Mouse (Mus musculus): Measurements from ENCODE around the gene Ldha. TPM values are rescaled to one million over a fixed set of nuclear protein-coding genes. Genes with fewer than 3 reads are reported as not detected.
A peak's percentile ranks its signal among the peaks of the same experiment; 100 is the strongest.

Gene Ldha
- 165 and 196 TPM in 2 replicates for polyA plus RNA-seq (2012; rRNA removed)

DNA sequence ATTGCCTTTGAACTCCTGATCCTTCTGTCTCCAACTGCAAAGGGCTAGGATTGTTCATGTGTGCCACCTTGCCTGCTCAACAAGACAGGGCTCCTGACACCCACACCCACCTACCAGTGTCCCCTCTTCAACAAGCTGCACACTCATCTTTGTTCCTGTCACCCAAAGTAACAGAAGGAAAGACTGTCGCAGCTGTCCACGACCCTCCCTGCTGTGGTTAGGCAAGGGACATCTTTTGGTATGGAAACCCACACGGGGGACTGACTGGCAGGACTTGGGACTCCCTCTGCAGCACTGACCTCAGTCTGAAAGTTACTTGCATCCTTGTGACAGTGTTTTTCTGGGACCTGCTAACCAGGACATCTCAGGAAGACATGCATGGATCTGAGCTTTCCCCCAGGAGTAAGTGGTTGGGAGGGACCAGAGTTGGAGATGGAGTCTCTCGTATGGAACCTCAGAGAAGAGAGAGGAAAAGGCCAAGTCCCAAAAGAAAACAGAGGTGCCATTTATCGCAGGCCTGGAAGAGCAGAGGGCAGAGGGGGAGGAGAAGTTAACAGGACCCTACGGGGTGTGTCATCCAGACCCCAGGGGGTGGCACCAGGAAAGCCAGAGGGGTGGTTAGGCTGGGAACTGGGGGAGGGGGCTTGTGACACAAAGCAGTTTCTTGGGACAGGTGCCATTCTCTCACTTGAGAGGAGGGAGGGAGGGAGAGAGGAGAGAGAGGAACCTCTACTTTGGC, at the start of gene Ldha:
Gene Ldha, plus strand, starts transcription at position 689 of the 739 bp plus-strand sequence.
- 65% methylated on average over 6 of the region's 6 CpGs for WGBS
- no peak for DNase-seq (ENCODE audit: low read depth in 1 of 2, low spot score in 2 of 2)
- TF ChIP-seq CTCF (IDR thresholded peaks at IDR 0.05; ENCODE audit: extremely low read depth, insufficient read depth, insufficient read length, insufficient replicate concordance) (no peak), POLR2A (IDR thresholded peaks at IDR 0.05; ENCODE audit: low read depth, low read length) (no peak)
- peaks cover 6% of the 10 kb centered on the region; the same call in 1 of the 2 replicates for H3K4me1 ChIP-seq (ENCODE audit: control insufficient read depth, insufficient read depth, insufficient read length)
- H3K27ac ChIP-seq (ENCODE audit: insufficient read depth, low read length) = no peak within 1 kb of the TSS
- H3K27me3 ChIP-seq (ENCODE audit: control insufficient read depth, insufficient read depth, low read length) = no peaks in the 10 kb centered on the region
- H3K4me3 ChIP-seq (ENCODE audit: extremely low read depth, insufficient read depth, insufficient read length) = no peak within 1 kb of the TSS
- H3K36me3 ChIP-seq (ENCODE audit: control insufficient read depth, insufficient read depth, low read length) = no peaks in the 10 kb centered on the region

DNA sequence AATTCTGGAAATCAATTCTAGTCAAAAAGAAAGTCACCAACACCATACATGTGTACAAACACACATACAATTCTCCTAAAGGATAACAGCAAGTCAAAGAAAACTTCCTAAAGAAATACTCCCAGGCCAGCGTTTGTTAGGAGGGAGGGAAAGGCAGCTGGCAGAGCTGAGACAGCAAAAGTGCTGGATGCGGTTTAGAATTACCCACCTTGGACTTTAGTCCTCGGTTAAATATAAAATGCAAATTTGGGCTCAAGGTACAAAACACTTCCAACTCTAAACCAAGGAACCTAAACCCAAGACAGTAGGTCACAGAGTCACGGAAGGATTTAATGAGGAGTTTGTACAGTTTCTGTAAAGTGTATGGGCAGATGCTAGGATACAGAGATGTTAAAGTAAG, 47.4 kb upstream of the Ldha start:
- DNase-seq (ENCODE audit: low read depth in 1 of 2, low spot score in 2 of 2) = no peak
- H3K27me3 ChIP-seq (ENCODE audit: control insufficient read depth, insufficient read depth, low read length) = no peaks in the 10 kb centered on the region
- no peak overlapping the region for H3K4me3 ChIP-seq (ENCODE audit: extremely low read depth, insufficient read depth, insufficient read length)
- H3K27ac ChIP-seq (ENCODE audit: insufficient read depth, low read length) = no peak overlapping the region
- peaks cover 2% of the 10 kb centered on the region; the same call in 1 of the 2 replicates for H3K36me3 ChIP-seq (ENCODE audit: control insufficient read depth, insufficient read depth, low read length)
- no peak for TF ChIP-seq POLR2A (IDR thresholded peaks at IDR 0.05; ENCODE audit: low read depth, low read length)
- no peak for TF ChIP-seq CTCF (IDR thresholded peaks at IDR 0.05; ENCODE audit: extremely low read depth, insufficient read depth, insufficient read length, insufficient replicate concordance)
- H3K4me1 ChIP-seq (ENCODE audit: control insufficient read depth, insufficient read depth, insufficient read length) = peaks cover 5% of the 10 kb centered on the region; the same call in 1 of the 2 replicates
- WGBS = 94% methylated on average over 4 of the region's 4 CpGs

DNA sequence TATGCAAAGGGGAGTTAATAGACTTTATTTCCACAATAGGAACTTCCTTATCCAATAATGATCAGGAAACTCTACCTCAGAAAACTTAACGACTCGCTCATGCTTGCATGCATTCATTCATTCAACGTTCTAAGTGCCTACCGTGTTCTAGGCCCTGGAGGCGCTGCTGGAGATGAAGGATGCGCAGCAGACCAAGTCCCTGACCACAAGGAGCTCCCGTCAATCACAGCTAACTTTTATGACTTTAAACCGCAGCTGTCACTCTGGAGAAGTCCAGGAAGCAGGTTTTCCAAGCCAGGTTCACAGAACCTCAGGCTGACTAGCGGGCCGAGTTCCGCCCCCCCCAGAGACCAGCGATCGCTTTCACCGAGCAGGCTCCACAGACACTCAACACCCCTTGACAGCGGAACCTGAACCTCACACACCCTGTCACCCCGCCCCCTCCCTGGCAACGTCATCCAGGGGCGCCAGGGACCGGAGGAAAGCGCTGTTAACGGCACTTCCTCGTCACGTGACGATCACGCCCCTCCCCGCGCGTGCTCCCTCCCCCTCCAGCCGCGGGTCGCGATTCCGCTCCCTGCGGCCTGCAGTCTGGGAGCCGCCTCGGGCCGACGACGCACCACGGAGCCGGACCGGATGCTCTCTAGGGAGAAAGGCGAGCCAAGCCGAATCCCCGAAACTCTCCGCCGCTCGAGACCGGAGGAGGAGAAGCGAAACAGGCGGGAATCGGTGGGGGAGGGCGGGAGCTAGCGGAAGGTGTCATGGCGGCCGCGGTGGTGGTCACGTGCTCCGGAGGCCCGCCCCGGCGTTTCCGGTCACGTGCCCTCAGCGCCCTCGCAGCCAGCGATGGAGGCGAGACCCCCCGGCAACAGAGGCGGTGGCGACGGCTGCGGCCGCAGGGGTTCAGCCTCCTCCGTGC, 45.7 kb upstream of the Ldha start, which contains the start of the genes Hps5 and Gtf2h1:
Gene Hps5, minus strand, starts transcription at position 778 of the 919 bp plus-strand sequence.
Gene Gtf2h1, plus strand, starts transcription at position 817 of the 919 bp plus-strand sequence.
- no peak for TF ChIP-seq CTCF (IDR thresholded peaks at IDR 0.05; ENCODE audit: extremely low read depth, insufficient read depth, insufficient read length, insufficient replicate concordance)
- TF ChIP-seq POLR2A (IDR thresholded peaks at IDR 0.05; ENCODE audit: low read depth, low read length) = no peak; the same call in none of the 2 replicates
- Histone ChIP-seq H3K4me3 (ENCODE audit: extremely low read depth, insufficient read depth, insufficient read length) (peak within 1 kb of the TSS; percentile 88), H3K36me3 (ENCODE audit: control insufficient read depth, insufficient read depth, low read length) (0 out of 2 replicates have a peak, but pooled peaks cover 1% of the 10 kb centered on the region), H3K4me1 (ENCODE audit: control insufficient read depth, insufficient read depth, insufficient read length) (peaks cover 5% of the 10 kb centered on the region; the same call in 1 of the 2 replicates), H3K27me3 (ENCODE audit: control insufficient read depth, insufficient read depth, low read length) (no peaks in the 10 kb centered on the region), H3K27ac (ENCODE audit: insufficient read depth, low read length) (peak within 1 kb of the TSS; percentile 95)
- DNase-seq (ENCODE audit: low read depth in 1 of 2, low spot score in 2 of 2) = peak; percentile 96 to 99
- WGBS = under 1% methylated on average over 75 of the region's 75 CpGs

DNA sequence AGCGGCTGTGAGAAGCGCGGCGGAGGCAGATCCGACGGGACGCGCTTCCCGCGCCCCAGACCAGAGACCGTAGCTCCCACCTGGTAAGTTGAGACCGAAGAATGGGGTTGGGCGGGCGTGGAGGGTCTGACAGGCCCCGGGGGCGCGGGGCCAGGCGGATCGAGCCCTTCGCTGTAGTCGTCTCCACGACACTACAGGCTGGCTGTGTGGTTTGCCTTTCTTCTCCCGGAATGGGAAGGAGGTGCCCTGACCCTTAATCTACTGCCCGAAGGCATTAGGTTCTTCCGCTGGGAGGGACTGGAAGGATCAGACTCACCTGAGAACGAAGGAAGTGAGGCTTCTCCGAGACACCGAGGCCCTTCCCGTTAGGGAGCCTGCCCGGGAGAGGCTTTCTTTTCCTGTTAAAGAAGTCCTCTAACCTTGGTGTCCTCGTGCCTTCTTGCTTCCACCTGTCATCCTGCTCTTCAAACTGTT, 45.0 kb upstream of the Ldha start:
- under 1% methylated on average over 31 of the region's 31 CpGs for WGBS
- Histone ChIP-seq H3K27me3 (ENCODE audit: control insufficient read depth, insufficient read depth, low read length) (no peaks in the 10 kb centered on the region), H3K4me1 (ENCODE audit: control insufficient read depth, insufficient read depth, insufficient read length) (peaks cover 5% of the 10 kb centered on the region; the same call in 1 of the 2 replicates), H3K36me3 (ENCODE audit: control insufficient read depth, insufficient read depth, low read length) (no peaks in the 10 kb centered on the region), H3K4me3 (ENCODE audit: extremely low read depth, insufficient read depth, insufficient read length) (peak overlapping the region; percentile 88), H3K27ac (ENCODE audit: insufficient read depth, low read length) (peak overlapping the region; percentile 95; the same call in 1 of the 2 replicates)
- no peak for TF ChIP-seq POLR2A (IDR thresholded peaks at IDR 0.05; ENCODE audit: low read depth, low read length)
- no peak for TF ChIP-seq CTCF (IDR thresholded peaks at IDR 0.05; ENCODE audit: extremely low read depth, insufficient read depth, insufficient read length, insufficient replicate concordance)
- no peak for DNase-seq (ENCODE audit: low read depth in 1 of 2, low spot score in 2 of 2)

DNA sequence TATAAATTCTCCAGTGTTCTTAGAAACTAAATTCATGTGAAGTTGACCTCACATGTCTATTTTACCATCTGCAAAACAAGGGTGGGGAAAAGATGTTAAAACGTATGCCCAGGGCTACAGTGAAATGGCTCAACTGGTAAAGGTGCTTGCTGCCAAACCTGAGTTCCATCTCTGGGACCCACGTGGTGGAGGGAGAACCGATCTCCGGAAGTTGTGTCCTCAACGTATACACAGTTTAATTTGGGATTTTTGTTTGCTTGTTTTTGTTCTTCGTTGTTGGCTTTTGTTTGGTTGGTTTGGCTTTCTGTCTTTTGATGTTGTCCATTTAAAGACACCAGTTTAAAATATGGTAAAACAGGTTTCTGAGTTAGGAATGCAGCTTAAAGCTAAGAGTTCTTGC, 44.5 kb upstream of the Ldha start:
- H3K27me3 ChIP-seq (ENCODE audit: control insufficient read depth, insufficient read depth, low read length) = no peaks in the 10 kb centered on the region
- no peak overlapping the region for H3K4me3 ChIP-seq (ENCODE audit: extremely low read depth, insufficient read depth, insufficient read length)
- no peak for TF ChIP-seq POLR2A (IDR thresholded peaks at IDR 0.05; ENCODE audit: low read depth, low read length)
- TF ChIP-seq CTCF (IDR thresholded peaks at IDR 0.05; ENCODE audit: extremely low read depth, insufficient read depth, insufficient read length, insufficient replicate concordance) = no peak
- H3K36me3 ChIP-seq (ENCODE audit: control insufficient read depth, insufficient read depth, low read length) = no peaks in the 10 kb centered on the region
- H3K27ac ChIP-seq (ENCODE audit: insufficient read depth, low read length) = no peak overlapping the region
- no peak for DNase-seq (ENCODE audit: low read depth in 1 of 2, low spot score in 2 of 2)
- WGBS = 41% methylated on average over 6 of the region's 6 CpGs
- peaks cover 5% of the 10 kb centered on the region; the same call in 1 of the 2 replicates for H3K4me1 ChIP-seq (ENCODE audit: control insufficient read depth, insufficient read depth, insufficient read length)

DNA sequence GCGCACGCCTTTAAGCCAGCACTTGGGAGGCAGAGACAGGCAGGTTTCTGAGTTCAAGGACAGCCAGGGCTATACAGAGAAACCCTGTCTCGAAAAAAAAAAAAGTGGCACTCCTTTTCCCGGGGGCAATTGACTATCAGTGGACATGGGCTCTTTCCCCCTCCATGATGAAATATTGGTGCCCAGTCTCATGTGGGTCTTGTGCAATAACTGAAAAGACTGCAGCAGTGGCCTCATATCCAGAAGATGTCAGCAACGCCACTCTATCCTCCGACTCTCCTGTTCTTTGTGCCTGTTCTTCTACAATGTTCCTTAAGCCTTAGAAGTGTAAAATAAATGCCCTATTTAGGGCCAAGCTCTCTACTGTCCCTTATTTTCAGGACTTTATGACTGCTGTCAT, 30.9 kb upstream of the Ldha start:
- Histone ChIP-seq H3K36me3 (ENCODE audit: control insufficient read depth, insufficient read depth, low read length) (peaks cover 31% of the 10 kb centered on the region), H3K4me3 (ENCODE audit: extremely low read depth, insufficient read depth, insufficient read length) (no peak overlapping the region), H3K27ac (ENCODE audit: insufficient read depth, low read length) (no peak overlapping the region), H3K27me3 (ENCODE audit: control insufficient read depth, insufficient read depth, low read length) (no peaks in the 10 kb centered on the region), H3K4me1 (ENCODE audit: control insufficient read depth, insufficient read depth, insufficient read length) (no peaks in the 10 kb centered on the region)
- DNase-seq (ENCODE audit: low read depth in 1 of 2, low spot score in 2 of 2) = no peak
- TF ChIP-seq POLR2A (IDR thresholded peaks at IDR 0.05; ENCODE audit: low read depth, low read length) (no peak), CTCF (IDR thresholded peaks at IDR 0.05; ENCODE audit: extremely low read depth, insufficient read depth, insufficient read length, insufficient replicate concordance) (no peak)
- 93% methylated on average over 6 of the region's 6 CpGs for WGBS

All from spleen, adult 2 months (tissue).